Mouse (Mus musculus) testis, adult 2 months (tissue): Measurements from ENCODE around the gene Uqcr11. TPM values are rescaled to one million over a fixed set of nuclear protein-coding genes. Genes with fewer than 3 reads are reported as not detected.

ENCODE experiments used
- H3K27ac ChIP-seq: fragments of 200-500 bp; 2 replicates; pipeline ENCODE4 v1.5.1; 2012; ENCODE audit warnings: low read depth, low read length; ENCODE audit not compliant: control insufficient read depth, insufficient read depth
- H3K27me3 ChIP-seq: fragments of 200-500 bp; 2 replicates; pipeline ENCODE4 v1.6.1; 2012; ENCODE audit warnings: mild to moderate bottlenecking, low read length, moderate library complexity; ENCODE audit not compliant: control insufficient read depth, insufficient read depth
- H3K36me3 ChIP-seq: fragments of 200-500 bp; 2 replicates; pipeline ENCODE4 v1.6.1; 2012; ENCODE audit warnings: mild to moderate bottlenecking, low read length; ENCODE audit not compliant: control insufficient read depth, insufficient read depth
- H3K4me1 ChIP-seq: fragments of 200-500 bp; 2 replicates; pipeline ENCODE4 v1.6.1; 2012; ENCODE audit warnings: low read length; ENCODE audit not compliant: control insufficient read depth, insufficient read depth
- H3K4me3 ChIP-seq: fragments of 200-500 bp; 2 replicates; pipeline ENCODE4 v1.5.1; 2012; ENCODE audit warnings: low read depth, mild to moderate bottlenecking, low read length, moderate library complexity, mixed read lengths; ENCODE audit not compliant: control insufficient read depth
- CTCF ChIP-seq: fragments of 200-500 bp; IDR thresholded peaks from 2 replicates; pipeline ENCODE4 v1.5.1; 2012; ENCODE audit warnings: low read depth, mild to moderate bottlenecking, inconsistent platforms, low read length, moderate library complexity; ENCODE audit not compliant: control insufficient read depth, insufficient read depth, insufficient replicate concordance
- POLR2A ChIP-seq: fragments of 200-500 bp; IDR thresholded peaks from 2 replicates; pipeline ENCODE4 v1.6.1; 2012; ENCODE audit warnings: low read depth, mild to moderate bottlenecking, inconsistent platforms, low read length, moderate library complexity; ENCODE audit not compliant: control insufficient read depth
- polyA plus RNA-seq: library from polyadenylated mRNA; depleted of rRNA; stranded (reverse); fragments of >200 nt; gene quantifications from 2 replicates; pipeline ENCODE4 v1.2.3, GENCODE M21; 2012

Uqcr11 gene
- polyA plus RNA-seq, 1 experiment = 446 TPM

GRCm38 (mm10) chr10:80418311-80418710 is 11.7 kb upstream of the Uqcr11 start:
- no peak overlapping the region for H3K4me3 ChIP-seq
- TF ChIP-seq POLR2A = no peak
- TF ChIP-seq CTCF = no peak
- H3K36me3 ChIP-seq = no peaks in the 10 kb centered on the region
- H3K4me1 ChIP-seq = no peaks in the 10 kb centered on the region
- no peaks in the 10 kb centered on the region for H3K27me3 ChIP-seq
- H3K27ac ChIP-seq = no peak overlapping the region

GRCm38 (mm10) chr10:80417841-80418240 is 11.2 kb upstream of the Uqcr11 start:
- H3K4me3 ChIP-seq = no peak overlapping the region
- no peaks in the 10 kb centered on the region for H3K4me1 ChIP-seq
- no peaks in the 10 kb centered on the region for H3K36me3 ChIP-seq
- no peak overlapping the region for H3K27ac ChIP-seq
- no peaks in the 10 kb centered on the region for H3K27me3 ChIP-seq
- no peak for TF ChIP-seq POLR2A
- no peak for TF ChIP-seq CTCF

- Histone ChIP-seq H3K27ac (no peak overlapping the region), H3K4me3 (no peak overlapping the region), H3K4me1 (no peaks in the 10 kb centered on the region), H3K36me3 (no peaks in the 10 kb centered on the region), H3K27me3 (no peaks in the 10 kb centered on the region)
- no peak for TF ChIP-seq POLR2A
- no peak for TF ChIP-seq CTCF
Observed at GRCm38 (mm10) chr10:80417371-80417770, 10.7 kb upstream of the Uqcr11 start.

- H3K27ac ChIP-seq = no peak overlapping the region
- H3K27me3 ChIP-seq = no peaks in the 10 kb centered on the region
- no peak overlapping the region for H3K4me3 ChIP-seq
- no peaks in the 10 kb centered on the region for H3K36me3 ChIP-seq
- TF ChIP-seq POLR2A (no peak), CTCF (no peak)
- H3K4me1 ChIP-seq = no peaks in the 10 kb centered on the region
Observed at GRCm38 (mm10) chr10:80415566-80415965, 8.9 kb upstream of the Uqcr11 start.

- H3K27me3 ChIP-seq = no peaks in the 10 kb centered on the region
- H3K27ac ChIP-seq = no peak overlapping the region
- no peaks in the 10 kb centered on the region for H3K36me3 ChIP-seq
- no peak overlapping the region for H3K4me3 ChIP-seq
- H3K4me1 ChIP-seq = no peaks in the 10 kb centered on the region
- TF ChIP-seq POLR2A (no peak), CTCF (no peak)
Observed at GRCm38 (mm10) chr10:80412656-80413541, 6.3 kb upstream of the Uqcr11 start.

GRCm38 (mm10) chr10:80407924-80408323 is 1.3 kb upstream of the Uqcr11 start:
- H3K27ac ChIP-seq = no peak overlapping the region
- no peak overlapping the region for H3K4me3 ChIP-seq
- H3K27me3 ChIP-seq = no peaks in the 10 kb centered on the region

GRCm38 (mm10) chr10:80405481-80406173 is 1.0 kb downstream of the Uqcr11 start:
- Histone ChIP-seq H3K4me3 (no peak overlapping the region), H3K36me3 (no peaks in the 10 kb centered on the region; the same call in none of the 2 replicates), H3K4me1 (peaks cover 3% of the 10 kb centered on the region), H3K27ac (no peak overlapping the region), H3K27me3 (no peaks in the 10 kb centered on the region)
- TF ChIP-seq CTCF = no peak
- no peak for TF ChIP-seq POLR2A

More at GRCm38 (mm10) chr10:80407924-80408323, 1.3 kb upstream of the Uqcr11 start:
- peaks cover 3% of the 10 kb centered on the region for H3K4me1 ChIP-seq
- TF ChIP-seq POLR2A = no peak
- no peak for TF ChIP-seq CTCF
- H3K36me3 ChIP-seq = no peaks in the 10 kb centered on the region

GRCm38 (mm10) chr10:80403044-80403692 is 3.5 kb downstream of the Uqcr11 start:
- no peak overlapping the region for H3K4me3 ChIP-seq
- no peak overlapping the region for H3K27ac ChIP-seq
- no peaks in the 10 kb centered on the region for H3K27me3 ChIP-seq
- no peaks in the 10 kb centered on the region; the same call in none of the 2 replicates for H3K36me3 ChIP-seq
- TF ChIP-seq POLR2A = no peak
- TF ChIP-seq CTCF = peak; percentile 77; the same call in 1 of the 2 replicates
- peaks cover 13% of the 10 kb centered on the region for H3K4me1 ChIP-seq
